Mouse (Mus musculus): ENCODE results near the gene Bicd2. TPM values are rescaled to one million over a fixed set of nuclear protein-coding genes. Genes with fewer than 3 reads are reported as not detected.

Bicd2 gene
- polyA plus RNA-seq, 1 experiment from 2014 or later = 5.8 TPM

GRCm38 (mm10) chr13:49335077-49335982 lies 6.1 kb upstream of the Bicd2 start:
- Histone ChIP-seq H3K27ac (ENCODE audit: low read depth) (no peak overlapping the region), H3K4me2 (ENCODE audit: low read depth, low read length) (no peak overlapping the region), H3K27me3 (ENCODE audit: insufficient read depth, low read length) (no peaks in the 10 kb centered on the region), H3K4me1 (ENCODE audit: insufficient read depth) (peaks cover 6% of the 10 kb centered on the region; the same call in 1 of the 2 replicates), H3K9ac (replicated peaks) (no peak overlapping the region), H3K9me3 (ENCODE audit: low read length) (no peaks in the 10 kb centered on the region), H3K36me3 (replicated peaks; ENCODE audit: insufficient read depth, low read length) (no peaks in the 10 kb centered on the region), H3K4me3 (ENCODE audit: low read depth, low read length) (no peak overlapping the region)
- WGBS (ENCODE audit: insufficient replicate concordance) = 81% methylated on average over 12 of the region's 12 CpGs
- ATAC-seq (no peak), DNase-seq (no peak)
- TF ChIP-seq EP300 (IDR thresholded peaks at IDR 0.05; ENCODE audit: low read depth) = no peak
- TF ChIP-seq CTCF (IDR thresholded peaks at IDR 0.05; ENCODE audit: low read depth) = no peak

DNA sequence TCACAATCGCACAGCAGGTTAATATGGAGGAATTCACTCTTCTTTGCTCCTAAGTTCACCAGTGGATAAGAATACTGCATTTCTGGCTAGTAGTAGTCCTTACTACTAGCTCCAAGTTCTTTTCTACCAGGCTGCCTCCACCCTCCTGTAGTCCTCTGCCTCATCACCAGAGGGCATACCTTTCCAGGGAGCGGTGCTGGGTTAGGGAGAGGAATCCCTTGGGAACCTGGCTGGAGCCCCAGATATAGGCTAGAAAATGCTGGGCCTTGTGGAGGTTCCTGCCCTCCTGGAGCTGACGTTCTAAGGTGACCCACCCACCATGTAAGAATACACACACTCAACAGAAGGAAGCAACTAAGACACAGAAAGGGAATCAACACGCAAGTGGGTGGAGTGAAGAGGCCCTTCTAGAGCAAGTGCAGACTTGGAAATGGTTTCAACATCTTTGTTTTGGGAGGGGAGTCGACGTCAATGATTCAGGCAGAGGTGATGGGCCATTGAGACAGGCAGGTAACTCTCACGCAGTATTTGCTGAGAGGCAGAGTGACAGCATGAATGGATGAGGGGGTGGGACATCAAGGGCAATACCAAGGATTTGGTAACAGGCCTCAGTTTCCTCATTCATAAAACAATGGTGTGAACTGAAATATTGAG lies 2.4 kb upstream of the Bicd2 start:
- Histone ChIP-seq H3K36me3 (replicated peaks; ENCODE audit: insufficient read depth, low read length) (no peaks in the 10 kb centered on the region), H3K27ac (ENCODE audit: low read depth) (no peak overlapping the region), H3K9ac (replicated peaks) (no peak overlapping the region), H3K4me2 (ENCODE audit: low read depth, low read length) (no peak overlapping the region), H3K9me3 (ENCODE audit: low read length) (no peaks in the 10 kb centered on the region), H3K4me3 (ENCODE audit: low read depth, low read length) (no peak overlapping the region), H3K27me3 (ENCODE audit: insufficient read depth, low read length) (no peaks in the 10 kb centered on the region), H3K4me1 (ENCODE audit: insufficient read depth) (peaks cover 31% of the 10 kb centered on the region)
- peak; percentile 81 for TF ChIP-seq CTCF (IDR thresholded peaks at IDR 0.05; ENCODE audit: low read depth)
- no peak for TF ChIP-seq EP300 (IDR thresholded peaks at IDR 0.05; ENCODE audit: low read depth)
- no peak for ATAC-seq
- DNase-seq = peak; percentile 58
- WGBS (ENCODE audit: insufficient replicate concordance) = 64% methylated on average over 7 of the region's 7 CpGs

DNA sequence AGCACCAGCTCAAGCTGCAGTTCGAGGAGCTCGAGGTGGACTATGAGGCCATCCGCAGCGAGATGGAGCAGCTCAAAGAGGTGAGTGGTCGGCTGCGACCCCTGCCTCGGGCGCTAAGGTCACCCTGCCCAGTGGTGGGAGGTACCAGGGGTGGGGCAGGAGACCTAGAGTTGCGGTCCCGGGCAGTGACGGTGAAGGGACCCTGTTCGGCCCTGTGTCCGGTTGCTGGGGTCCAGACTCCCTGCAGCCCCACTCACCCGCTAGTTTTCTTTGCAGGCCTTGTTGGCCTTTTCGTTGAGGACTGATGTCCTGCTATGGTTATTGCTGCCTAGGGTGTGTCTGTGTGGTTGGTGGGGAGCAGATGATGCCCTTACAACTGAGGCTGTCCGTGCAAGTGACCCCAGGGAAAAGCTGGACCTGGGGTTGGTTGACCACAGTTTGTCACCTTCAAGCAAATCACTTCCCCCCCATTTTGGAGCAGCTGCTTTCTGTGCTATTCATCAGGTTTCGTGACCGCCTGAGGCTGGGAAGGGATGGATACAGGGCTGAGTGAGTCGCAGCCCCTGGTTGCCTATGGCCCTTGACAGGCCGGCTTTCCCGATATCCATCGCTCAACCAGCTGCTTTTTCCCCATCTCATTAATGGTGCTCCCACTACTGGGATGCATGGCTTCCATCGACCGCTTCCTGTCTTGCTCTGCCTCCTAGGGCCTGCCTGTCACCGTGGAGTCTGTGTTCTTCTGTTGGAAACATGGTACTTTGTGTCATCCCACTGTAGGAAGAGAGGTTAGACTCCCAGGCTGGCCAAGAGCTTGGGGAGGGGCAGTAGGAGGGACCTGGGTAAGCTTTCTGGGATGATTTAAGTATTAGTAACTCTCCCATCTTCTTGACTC lies 692 bp downstream of the Bicd2 start:
- Histone ChIP-seq H3K9ac (replicated peaks) (peak overlapping the region; percentile 75), H3K27me3 (ENCODE audit: insufficient read depth, low read length) (no peaks in the 10 kb centered on the region), H3K4me1 (ENCODE audit: insufficient read depth) (peaks cover 48% of the 10 kb centered on the region), H3K36me3 (replicated peaks; ENCODE audit: insufficient read depth, low read length) (no peaks in the 10 kb centered on the region), H3K4me2 (ENCODE audit: low read depth, low read length) (peak overlapping the region; percentile 97), H3K4me3 (ENCODE audit: low read depth, low read length) (peak overlapping the region; percentile 87), H3K9me3 (ENCODE audit: low read length) (no peaks in the 10 kb centered on the region), H3K27ac (ENCODE audit: low read depth) (peak overlapping the region; percentile 46)
- TF ChIP-seq EP300 (IDR thresholded peaks at IDR 0.05; ENCODE audit: low read depth) (no peak), CTCF (IDR thresholded peaks at IDR 0.05; ENCODE audit: low read depth) (no peak)
- 12% methylated on average over 22 of the region's 25 CpGs for WGBS (ENCODE audit: insufficient replicate concordance)
- no peak for DNase-seq
- no peak for ATAC-seq

DNA sequence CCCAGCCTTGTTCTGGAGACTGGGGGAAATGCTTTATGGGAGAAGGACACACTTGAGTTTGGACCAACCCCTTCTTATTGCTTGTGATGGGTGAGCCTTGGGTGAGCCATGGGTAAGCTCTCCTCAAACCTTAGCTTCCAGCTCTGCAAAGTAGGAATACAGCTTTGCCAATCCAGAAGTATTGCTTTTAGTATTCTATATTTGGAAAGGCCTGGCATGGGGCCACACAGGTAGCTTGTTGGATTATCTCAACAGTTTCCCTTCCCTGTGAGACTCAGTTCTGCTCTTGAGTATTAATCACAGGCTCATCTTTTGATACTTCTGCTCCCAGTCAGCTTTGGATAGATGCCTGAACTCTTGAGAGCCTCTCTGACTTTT lies 1.3 kb downstream of the Bicd2 start:
- ATAC-seq (no peak), DNase-seq (no peak)
- no peak for TF ChIP-seq EP300 (IDR thresholded peaks at IDR 0.05; ENCODE audit: low read depth)
- TF ChIP-seq CTCF (IDR thresholded peaks at IDR 0.05; ENCODE audit: low read depth) = no peak
- H3K27ac ChIP-seq (ENCODE audit: low read depth) = no peak overlapping the region
- H3K4me2 ChIP-seq (ENCODE audit: low read depth, low read length) = peak overlapping the region; percentile 97
- no peaks in the 10 kb centered on the region for H3K27me3 ChIP-seq (ENCODE audit: insufficient read depth, low read length)
- peaks cover 48% of the 10 kb centered on the region for H3K4me1 ChIP-seq (ENCODE audit: insufficient read depth)
- 0 out of 2 replicates have a peak overlapping the region, but pooled peaks have one; percentile 87 for H3K4me3 ChIP-seq (ENCODE audit: low read depth, low read length)
- H3K36me3 ChIP-seq (replicated peaks; ENCODE audit: insufficient read depth, low read length) = no peaks in the 10 kb centered on the region
- 0 out of 2 replicates have a peak overlapping the region, but pooled peaks have one; percentile 11 for H3K9ac ChIP-seq (replicated peaks)
- no peaks in the 10 kb centered on the region for H3K9me3 ChIP-seq (ENCODE audit: low read length)

DNA sequence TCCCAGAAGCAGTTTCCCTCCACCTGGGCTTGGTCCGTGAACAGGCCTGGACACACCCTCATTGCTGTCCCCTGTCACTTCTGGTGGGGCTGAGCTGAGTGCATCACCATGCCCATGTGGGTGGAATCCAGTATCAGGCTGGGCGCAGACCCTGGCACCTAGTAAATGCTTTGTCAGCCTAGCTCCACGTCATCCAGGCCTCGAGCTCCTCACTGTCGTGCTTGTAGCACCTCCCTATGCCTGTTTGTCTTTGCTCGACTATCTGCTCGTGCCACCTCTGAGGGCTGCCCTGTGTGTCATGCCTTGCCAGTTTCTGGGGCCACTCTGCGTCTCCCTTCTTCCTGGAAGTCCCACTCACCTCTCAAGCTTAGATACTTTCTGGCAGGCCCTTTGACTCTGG lies 3.2 kb downstream of the Bicd2 start:
- Histone ChIP-seq H3K4me2 (ENCODE audit: low read depth, low read length) (peak overlapping the region; percentile 31; the same call in 1 of the 2 replicates), H3K27ac (ENCODE audit: low read depth) (0 out of 2 replicates have a peak overlapping the region, but pooled peaks have one; percentile 11), H3K4me3 (ENCODE audit: low read depth, low read length) (no peak overlapping the region), H3K9me3 (ENCODE audit: low read length) (no peaks in the 10 kb centered on the region), H3K9ac (replicated peaks) (peak overlapping the region; percentile 26; the same call in 1 of the 2 replicates), H3K36me3 (replicated peaks; ENCODE audit: insufficient read depth, low read length) (no peaks in the 10 kb centered on the region), H3K4me1 (ENCODE audit: insufficient read depth) (peaks cover 48% of the 10 kb centered on the region), H3K27me3 (ENCODE audit: insufficient read depth, low read length) (no peaks in the 10 kb centered on the region)
- WGBS (ENCODE audit: insufficient replicate concordance) = 50% methylated on average over 8 of the region's 8 CpGs
- TF ChIP-seq CTCF (IDR thresholded peaks at IDR 0.05; ENCODE audit: low read depth) (no peak), EP300 (IDR thresholded peaks at IDR 0.05; ENCODE audit: low read depth) (no peak)
- DNase-seq (no peak), ATAC-seq (peak; percentile 4)
